Mouse (Mus musculus): ENCODE results near the gene Rcc1l. TPM values are rescaled to one million over a fixed set of nuclear protein-coding genes. Genes with fewer than 3 reads are reported as not detected.

Gene Rcc1l
- total and polyA plus RNA-seq, 3 experiments, result 9.2 to 16.0 (median 12.6) TPM

DNA sequence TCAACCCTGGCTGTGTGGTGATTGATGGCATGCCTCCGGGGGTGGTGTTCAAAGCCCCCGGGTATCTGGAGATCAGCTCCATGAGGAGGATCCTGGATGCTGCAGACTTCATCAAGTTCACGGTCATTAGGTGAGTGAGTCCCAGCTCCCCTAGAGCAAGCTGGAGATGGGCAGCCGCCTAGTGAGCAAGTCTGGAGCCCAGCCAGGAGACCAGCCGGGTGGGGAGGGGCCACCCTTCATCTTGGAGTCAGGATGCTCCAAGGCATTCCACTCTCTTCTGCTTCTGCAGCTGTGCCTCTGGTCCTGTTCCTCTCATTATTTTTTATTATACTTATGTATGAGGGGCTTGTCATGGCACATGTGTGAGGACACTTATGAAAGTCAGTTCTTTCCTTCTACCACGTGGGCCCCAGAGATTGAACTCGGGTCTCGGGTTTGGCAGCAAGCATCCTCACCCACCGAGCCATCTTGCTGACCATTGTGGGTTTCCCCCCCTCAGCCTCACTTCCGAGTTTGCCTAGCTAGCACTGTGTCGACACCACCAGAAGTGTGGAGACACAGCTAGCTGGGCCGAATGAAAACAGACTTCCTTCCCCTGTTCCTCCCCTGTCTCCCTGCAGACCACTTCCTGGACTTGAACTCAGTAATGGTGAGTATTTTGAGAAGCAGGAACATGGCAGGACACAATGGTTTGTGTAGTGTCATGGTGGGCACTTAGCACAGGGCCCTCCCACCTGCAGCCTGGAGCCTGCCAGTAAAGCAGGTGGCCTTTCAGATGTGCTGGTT, 37.6 kb upstream of the Rcc1l start:
- no peak for DNase-seq (ENCODE audit: low spot score)
- Histone ChIP-seq H3K27me3 (ENCODE audit: insufficient read depth, low read length) (peaks cover under 1% of the 10 kb centered on the region; the same call in 1 of the 2 replicates), H3K9me3 (replicated peaks) (peaks cover under 1% of the 10 kb centered on the region; the same call in 1 of the 2 replicates), H3K4me3 (ENCODE audit: low read depth, low read length) (no peak overlapping the region), H3K4me1 (ENCODE audit: insufficient read depth, low read depth, low read length) (peaks cover 6% of the 10 kb centered on the region), H3K36me3 (replicated peaks) (no peaks in the 10 kb centered on the region)
- ATAC-seq (ENCODE audit: extremely low read depth, insufficient number of reproducible peaks, low FRiP score, poor library complexity, severe bottlenecking), result no peak
- TF ChIP-seq POLR2AphosphoS5 (IDR thresholded peaks at IDR 0.05; ENCODE audit: insufficient replicate concordance, low read depth, low read length) (no peak), GATA2 (IDR thresholded peaks at IDR 0.05; ENCODE audit: borderline replicate concordance, low read depth, low read length) (no peak), GATA1 (IDR thresholded peaks at IDR 0.05; ENCODE audit: borderline replicate concordance, low read length) (no peak)

DNA sequence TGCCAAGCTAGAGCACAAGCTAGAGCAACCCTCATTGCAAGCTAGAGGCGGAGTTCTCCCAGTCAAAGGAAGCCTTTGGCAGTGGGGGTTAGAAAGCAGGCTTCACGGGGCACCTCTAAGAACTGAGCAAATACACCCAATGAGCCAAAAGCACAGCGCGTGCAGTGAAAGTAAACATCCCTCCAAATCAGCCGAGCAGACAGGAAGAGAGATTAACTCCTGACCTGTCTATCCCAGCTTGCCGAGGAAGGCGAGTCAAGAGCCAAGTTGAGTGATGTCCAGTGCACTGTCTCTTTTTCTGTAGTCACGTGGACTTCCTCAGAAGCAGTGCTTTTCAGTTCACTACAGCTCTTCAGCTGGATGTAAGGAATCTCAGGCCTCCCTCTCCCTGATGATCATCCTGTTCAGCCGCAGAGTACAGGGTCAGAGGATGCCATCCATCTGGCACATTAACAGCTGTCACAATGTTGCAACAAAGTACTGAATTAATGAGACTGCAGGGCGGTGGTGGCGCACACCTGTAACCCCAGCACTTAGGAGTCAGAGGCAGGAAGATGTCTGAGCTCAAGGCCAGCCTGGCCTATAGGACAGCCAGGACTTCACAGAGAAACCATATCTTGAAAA, 33.5 kb upstream of the Rcc1l start:
- Histone ChIP-seq H3K27me3 (ENCODE audit: insufficient read depth, low read length) (no peaks in the 10 kb centered on the region), H3K4me1 (ENCODE audit: insufficient read depth, low read depth, low read length) (no peaks in the 10 kb centered on the region), H3K36me3 (replicated peaks) (no peaks in the 10 kb centered on the region), H3K4me3 (ENCODE audit: low read depth, low read length) (no peak overlapping the region), H3K9me3 (replicated peaks) (peaks cover 5% of the 10 kb centered on the region; the same call in 1 of the 2 replicates)
- TF ChIP-seq CTCF (IDR thresholded peaks at IDR 0.05; ENCODE audit: low read depth, low read length) (no peak), POLR2AphosphoS5 (IDR thresholded peaks at IDR 0.05; ENCODE audit: insufficient replicate concordance, low read depth, low read length) (no peak), GATA1 (IDR thresholded peaks at IDR 0.05; ENCODE audit: borderline replicate concordance, low read length) (no peak), GATA2 (IDR thresholded peaks at IDR 0.05; ENCODE audit: borderline replicate concordance, low read depth, low read length) (no peak), TAL1 (conservative IDR thresholded peaks at IDR 0.05; ENCODE audit: low read depth, low read length) (no peak)
- no peak for ATAC-seq (ENCODE audit: extremely low read depth, insufficient number of reproducible peaks, low FRiP score, poor library complexity, severe bottlenecking)
- no peak for DNase-seq (ENCODE audit: low spot score)

DNA sequence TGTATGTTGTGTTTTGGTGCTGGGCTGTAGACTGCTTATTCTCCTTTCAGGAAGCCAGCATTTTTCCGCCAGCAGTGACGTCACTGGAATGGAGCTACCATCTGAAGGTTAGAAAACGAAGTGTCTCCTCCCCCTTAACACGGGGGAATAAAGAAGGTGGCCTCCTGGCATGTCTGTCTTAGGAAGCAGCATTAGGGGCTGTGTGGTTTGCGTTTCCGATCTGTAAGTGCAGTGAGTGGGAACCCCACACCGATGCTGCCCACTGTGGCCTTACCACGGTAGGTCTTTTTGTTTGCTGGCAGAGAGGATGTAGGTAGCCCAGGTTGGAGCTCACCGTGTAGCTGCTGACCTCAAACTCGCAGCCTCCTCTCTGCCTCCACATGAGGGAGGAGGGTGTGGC, 30.1 kb upstream of the Rcc1l start:
- ATAC-seq (ENCODE audit: extremely low read depth, insufficient number of reproducible peaks, low FRiP score, poor library complexity, severe bottlenecking) (no peak), DNase-seq (ENCODE audit: low spot score) (no peak)
- Histone ChIP-seq H3K9me3 (replicated peaks) (peaks cover 5% of the 10 kb centered on the region; the same call in 1 of the 2 replicates), H3K4me1 (ENCODE audit: insufficient read depth, low read depth, low read length) (no peaks in the 10 kb centered on the region), H3K27me3 (ENCODE audit: insufficient read depth, low read length) (no peaks in the 10 kb centered on the region), H3K36me3 (replicated peaks) (peaks cover 10% of the 10 kb centered on the region), H3K4me3 (ENCODE audit: low read depth, low read length) (no peak overlapping the region)
- TF ChIP-seq GATA2 (IDR thresholded peaks at IDR 0.05; ENCODE audit: borderline replicate concordance, low read depth, low read length) (no peak), CTCF (IDR thresholded peaks at IDR 0.05; ENCODE audit: low read depth, low read length) (no peak), POLR2AphosphoS5 (IDR thresholded peaks at IDR 0.05; ENCODE audit: insufficient replicate concordance, low read depth, low read length) (no peak), GATA1 (IDR thresholded peaks at IDR 0.05; ENCODE audit: borderline replicate concordance, low read length) (no peak), TAL1 (conservative IDR thresholded peaks at IDR 0.05; ENCODE audit: low read depth, low read length) (no peak)

DNA sequence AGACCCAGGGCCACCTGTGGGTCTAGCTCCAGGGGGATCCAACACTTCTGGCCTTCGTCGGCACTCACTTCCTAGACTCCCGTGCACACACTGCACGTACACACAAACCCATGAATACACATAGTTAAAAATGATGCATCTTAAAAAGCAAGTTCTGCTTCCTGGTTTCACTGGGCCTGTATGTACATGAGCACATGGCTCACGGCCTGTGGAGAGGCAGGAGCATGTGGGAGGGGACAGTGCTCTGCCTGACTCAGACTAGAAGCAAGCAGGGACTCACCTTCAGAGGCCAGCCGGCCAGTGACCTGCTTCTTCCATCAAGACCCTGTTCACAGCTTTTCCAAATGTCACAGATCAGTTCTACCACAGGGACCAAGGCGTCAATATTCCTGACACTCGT, 17.1 kb upstream of the Rcc1l start:
- TF ChIP-seq CTCF (IDR thresholded peaks at IDR 0.05; ENCODE audit: low read depth, low read length) (no peak), POLR2AphosphoS5 (IDR thresholded peaks at IDR 0.05; ENCODE audit: insufficient replicate concordance, low read depth, low read length) (no peak), GATA2 (IDR thresholded peaks at IDR 0.05; ENCODE audit: borderline replicate concordance, low read depth, low read length) (no peak), TAL1 (conservative IDR thresholded peaks at IDR 0.05; ENCODE audit: low read depth, low read length) (no peak), GATA1 (IDR thresholded peaks at IDR 0.05; ENCODE audit: borderline replicate concordance, low read length) (no peak)
- Histone ChIP-seq H3K4me3 (ENCODE audit: low read depth, low read length) (no peak overlapping the region), H3K9me3 (replicated peaks) (no peaks in the 10 kb centered on the region), H3K36me3 (replicated peaks) (peaks cover 64% of the 10 kb centered on the region), H3K4me1 (ENCODE audit: insufficient read depth, low read depth, low read length) (no peaks in the 10 kb centered on the region), H3K27me3 (ENCODE audit: insufficient read depth, low read length) (no peaks in the 10 kb centered on the region)
- ATAC-seq (ENCODE audit: extremely low read depth, insufficient number of reproducible peaks, low FRiP score, poor library complexity, severe bottlenecking) (no peak), DNase-seq (ENCODE audit: low spot score) (no peak)

DNA sequence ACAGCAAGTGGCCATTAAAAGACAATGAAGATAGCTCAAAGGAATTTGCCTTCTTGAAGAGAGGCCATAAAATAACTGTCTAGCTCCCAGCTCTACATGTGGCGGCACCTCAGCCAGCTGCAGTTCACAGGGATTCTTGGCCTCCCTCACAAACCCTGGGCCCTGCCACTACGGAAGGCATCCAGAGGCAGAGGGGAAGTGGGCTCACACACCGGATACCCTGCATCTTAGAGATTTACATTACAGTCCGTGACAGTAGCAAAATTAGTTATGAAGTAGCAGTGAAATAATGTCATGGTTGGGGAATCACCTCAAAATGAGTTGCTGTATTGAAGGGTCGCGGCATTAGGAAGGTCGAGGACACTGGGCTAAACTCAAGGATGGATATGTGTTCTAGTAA, 12.0 kb upstream of the Rcc1l start:
- ATAC-seq (ENCODE audit: extremely low read depth, insufficient number of reproducible peaks, low FRiP score, poor library complexity, severe bottlenecking), result no peak

More for the DNA sequence above, 12.0 kb upstream of the Rcc1l start:
- Histone ChIP-seq H3K36me3 (replicated peaks) (peaks cover 25% of the 10 kb centered on the region), H3K4me3 (ENCODE audit: low read depth, low read length) (no peak overlapping the region), H3K9me3 (replicated peaks) (no peaks in the 10 kb centered on the region), H3K27me3 (ENCODE audit: insufficient read depth, low read length) (no peaks in the 10 kb centered on the region), H3K4me1 (ENCODE audit: insufficient read depth, low read depth, low read length) (peaks cover 17% of the 10 kb centered on the region)
- DNase-seq (ENCODE audit: low spot score), result no peak
- no peak for TF ChIP-seq CTCF (IDR thresholded peaks at IDR 0.05; ENCODE audit: low read depth, low read length)
- no peak for TF ChIP-seq GATA2 (IDR thresholded peaks at IDR 0.05; ENCODE audit: borderline replicate concordance, low read depth, low read length)
- no peak for TF ChIP-seq TAL1 (conservative IDR thresholded peaks at IDR 0.05; ENCODE audit: low read depth, low read length)
- TF ChIP-seq GATA1 (IDR thresholded peaks at IDR 0.05; ENCODE audit: borderline replicate concordance, low read length), result no peak
- no peak for TF ChIP-seq POLR2AphosphoS5 (IDR thresholded peaks at IDR 0.05; ENCODE audit: insufficient replicate concordance, low read depth, low read length)

Measured in G1E (cell line).